Mouse (Mus musculus) heart, postnatal 14 days (tissue): ENCODE data around the gene Aox1. TPM values are rescaled to one million over a fixed set of nuclear protein-coding genes. Genes with fewer than 3 reads are reported as not detected.
A peak's percentile ranks its signal among the peaks of the same experiment; 100 is the strongest.
"Not testable (repeated sequence)": the region's sequence is repeated elsewhere in the genome, so short reads cannot be mapped to it uniquely, and the experiment has no call there.

Source experiments
- DNase-seq, 2 experiments: peaks; one replicate each; pipeline ENCODE4 v3.0.0; 2021 to 2022
- intact Hi-C: fragments of 180-260 bp; cut with DNase I; formaldehyde crosslinking; loops from one replicate; pipeline ENCODE4 v1.15.1; 2025
- long read RNA-seq, 2 experiments: library from polyadenylated mRNA; stranded (forward); transcript quantifications; one replicate each; pipeline ENCODE4 v2.0.0; 2021
- total RNA-seq, 2 experiments: library from RNA; stranded (reverse); gene quantifications; 2 replicates each; pipeline ENCODE4 v1.2.3; 2021

Aox1 gene
- 1 to 10 TPM; 3.9 to 6.5 TPM for total RNA-seq
- long read RNA-seq, experiment 1 = 0 reads
- long read RNA-seq, experiment 2, full-length matches to known transcripts = 1 of 3 reads
- long read RNA-seq, experiment 2, partial matches to known transcripts = 1 of 3 reads
- long read RNA-seq, experiment 2, other reads (novel, unspliced or antisense) = 1 of 3 reads

DNA sequence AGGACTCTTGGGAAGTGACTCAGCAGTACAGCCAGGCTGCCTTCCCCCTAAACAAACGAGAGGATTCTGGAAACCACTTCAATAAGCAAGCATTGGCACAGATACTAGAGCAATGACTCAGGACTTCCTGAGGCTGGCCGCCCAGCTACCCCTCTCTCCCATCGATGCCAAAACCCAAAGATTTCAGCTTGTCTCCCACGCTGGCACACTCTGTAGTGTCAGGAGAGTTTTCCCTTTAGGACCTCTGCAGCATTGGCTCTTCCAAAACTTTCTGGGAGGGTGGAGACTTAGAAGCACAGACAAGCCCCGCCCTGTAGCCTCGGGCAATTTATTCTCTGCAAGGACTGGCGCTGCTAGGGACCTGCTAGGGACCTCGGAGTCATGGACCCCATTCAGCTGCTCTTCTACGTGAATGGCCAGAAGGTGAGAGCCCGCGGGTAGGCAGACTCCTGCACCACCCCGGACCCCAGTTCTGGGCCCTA, at the start of gene Aox1:
Aox1 (plus strand) TSS at position 296 of the 482 bp plus-strand sequence.
- intact Hi-C loops = loop anchor here (5.0 kb wide), 1 partner anchor 602 kb away; no protein-coding TSS in a partner anchor
- DNase-seq = peak; percentile 56 to 64

DNA sequence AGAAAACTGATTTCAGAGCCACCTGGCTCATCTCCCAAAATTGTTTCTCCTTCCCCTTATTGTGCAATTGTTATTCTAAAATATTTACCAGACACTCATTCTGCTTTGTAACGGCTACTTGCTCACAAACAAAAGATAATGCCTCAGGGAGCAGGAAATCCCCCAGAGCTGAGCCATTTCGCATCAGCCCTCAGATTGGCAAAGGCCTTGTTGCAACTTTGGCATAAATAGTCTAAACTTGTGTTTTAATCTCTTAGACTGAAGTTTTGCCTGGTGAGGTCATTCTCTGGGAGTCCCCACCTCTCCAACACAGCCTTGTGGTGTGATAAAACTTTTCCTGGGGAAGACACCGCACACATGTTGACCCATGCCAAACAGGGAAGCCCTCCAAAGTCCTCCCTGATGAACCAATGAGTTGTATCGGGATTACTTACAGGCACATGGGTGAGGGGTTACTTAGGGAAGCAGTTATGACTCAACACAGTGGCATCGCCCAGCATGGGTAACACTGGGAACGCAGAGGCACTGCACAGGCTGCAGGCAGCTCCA, 40.6 kb upstream of the Aox1 start:
- peak; percentile 3 to 21 for DNase-seq
- intact Hi-C loops = no loop called here

DNA sequence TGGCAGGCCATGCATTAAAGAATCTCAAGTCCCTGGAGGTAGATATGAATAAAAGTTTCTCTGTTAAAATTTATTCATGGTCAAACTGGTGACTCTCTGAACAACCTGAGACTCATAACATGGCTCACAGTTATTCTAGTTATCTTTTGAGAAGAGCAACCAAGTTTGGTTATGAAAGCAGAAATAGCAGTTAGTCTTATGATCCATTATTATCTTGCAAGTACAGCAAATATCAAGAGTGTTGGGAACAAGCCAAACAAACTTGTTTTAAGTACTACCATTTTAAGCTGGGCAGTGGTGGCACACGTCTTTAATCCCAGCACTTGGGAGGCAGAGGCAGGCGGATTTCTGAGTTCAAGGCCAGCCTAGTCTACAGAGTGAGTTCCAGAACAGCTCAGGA, 38.5 kb upstream of the Aox1 start:
- DNase-seq = no peak
- intact Hi-C loops = no loop called here

DNA sequence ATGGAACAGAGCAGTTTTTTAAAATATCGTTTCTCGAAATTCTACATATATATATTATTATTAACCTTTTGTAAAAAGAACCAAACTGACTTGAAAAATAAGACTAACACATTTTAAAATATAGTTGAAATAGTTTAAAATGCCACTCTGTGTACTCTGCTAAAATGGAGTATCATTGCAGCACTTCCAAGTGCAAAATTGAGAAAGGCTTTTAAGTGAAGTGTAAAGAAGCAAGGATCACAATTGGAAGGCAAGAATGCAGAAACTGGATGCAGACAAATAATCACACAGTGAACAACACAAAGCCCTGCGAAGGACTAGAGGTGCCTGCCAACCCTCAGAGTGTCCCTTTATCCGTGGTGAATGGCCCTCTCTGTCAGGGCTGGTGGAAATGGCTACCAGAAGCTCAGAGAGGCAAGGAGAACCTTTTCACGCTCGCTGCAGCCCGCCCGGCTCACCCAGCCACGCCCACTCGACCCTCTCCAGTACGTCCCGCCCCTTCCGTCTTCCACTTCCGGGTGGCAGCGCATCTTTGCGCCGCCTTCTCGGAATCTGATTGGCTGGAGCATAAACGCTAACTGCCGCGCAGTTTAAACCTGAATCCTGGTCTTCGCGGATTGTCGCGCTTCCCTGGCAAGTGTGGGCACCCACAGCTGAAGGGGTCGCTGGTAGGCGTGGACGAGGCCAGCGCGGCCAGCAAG, 34.1 kb upstream of the Aox1 start, which contains the start of gene Sgo2a:
Sgo2a (plus strand) TSS at position 540 of the 701 bp plus-strand sequence.
- peak; percentile 91 to 96 for DNase-seq
- intact Hi-C loops = no loop called here

DNA sequence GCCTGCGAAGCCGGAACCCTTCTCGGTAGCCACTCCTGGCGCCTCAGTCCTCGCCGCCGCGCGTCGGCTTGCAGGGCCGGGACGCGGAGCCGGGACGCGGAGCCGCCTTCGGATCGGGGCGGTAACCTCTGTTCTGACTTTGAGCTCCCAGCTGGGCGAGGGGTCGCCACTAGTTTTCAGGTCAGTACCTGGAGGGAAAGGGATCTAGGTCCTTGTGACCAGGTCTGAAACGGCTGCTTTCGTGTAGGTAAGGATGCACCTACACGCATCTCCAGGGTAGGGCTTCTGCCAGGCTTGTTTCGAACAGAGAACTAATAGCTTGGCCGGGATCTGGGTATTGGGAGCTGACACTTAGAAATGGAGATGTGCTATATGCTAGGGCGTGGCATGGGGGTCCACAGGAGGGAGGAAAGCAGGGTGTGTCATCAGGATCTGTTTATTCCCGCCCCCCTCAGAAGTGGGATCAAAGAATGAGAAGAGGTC, 33.6 kb upstream of the Aox1 start:
- intact Hi-C loops = no loop called here
- DNase-seq = no peak

DNA sequence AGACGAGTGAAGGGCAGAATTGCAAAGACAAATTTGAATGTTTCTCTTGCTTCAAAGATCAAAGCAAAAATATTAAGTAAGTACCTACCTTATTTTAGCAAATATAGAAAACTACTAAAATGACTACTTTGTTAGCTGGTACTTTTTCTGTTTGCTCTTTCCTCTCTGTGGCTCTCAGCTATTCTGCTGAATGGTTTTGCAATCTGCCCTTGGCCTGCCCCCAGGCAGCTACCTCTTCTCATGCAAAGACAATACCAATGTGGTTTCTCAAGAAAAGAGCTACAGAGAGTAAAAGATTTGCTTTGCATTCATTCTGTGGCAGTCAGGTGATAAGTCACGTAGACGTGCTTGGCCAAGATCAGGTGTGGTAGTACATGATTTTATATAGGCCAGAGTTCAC, 31.6 kb upstream of the Aox1 start:
- DNase-seq = no peak
- intact Hi-C loops = no loop called here

DNA sequence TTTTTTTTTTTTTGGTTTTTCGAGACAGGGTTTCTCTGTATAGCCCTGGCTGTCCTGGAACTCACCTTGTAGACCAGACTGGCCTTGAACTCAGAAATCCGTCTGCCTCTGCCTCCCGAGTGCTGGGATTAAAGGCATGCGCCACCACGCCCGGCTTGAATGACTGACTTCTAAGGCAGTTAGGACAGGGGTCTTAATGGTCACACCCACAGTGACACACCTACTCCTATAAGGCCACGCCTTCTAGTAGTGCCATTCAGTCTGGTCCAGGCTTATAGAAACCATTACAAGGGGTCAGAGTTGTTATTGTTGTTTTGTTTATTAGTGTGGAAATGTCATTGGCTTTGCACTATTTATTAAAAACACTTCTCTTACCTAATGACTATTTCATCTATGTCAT, 23.3 kb upstream of the Aox1 start:
- DNase-seq, intact Hi-C loops: not testable (repeated sequence)

DNA sequence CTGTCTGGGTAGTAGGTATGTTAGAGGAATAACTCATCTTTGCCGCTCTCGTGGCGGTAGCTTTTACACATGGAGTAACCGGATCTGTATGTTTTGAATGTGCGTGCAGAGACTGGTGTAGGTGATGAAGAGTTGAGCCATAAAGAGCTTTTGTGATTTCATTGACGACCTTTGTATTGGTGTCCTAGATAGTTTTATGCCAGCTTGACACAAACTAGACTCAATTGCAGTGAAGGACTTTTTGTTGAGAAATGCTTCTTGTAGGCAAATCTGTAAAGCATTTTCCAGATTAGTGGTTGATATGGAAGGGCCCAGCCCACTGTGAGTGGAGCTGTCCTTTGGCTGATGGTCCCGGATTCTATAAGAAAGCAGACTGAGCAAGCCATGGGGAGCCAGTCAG, 10.9 kb upstream of the Aox1 start, which contains the start of gene Kctd18:
Kctd18 (minus strand) TSS at position 101 of the 400 bp plus-strand sequence.
- intact Hi-C loops = no loop called here

DNA sequence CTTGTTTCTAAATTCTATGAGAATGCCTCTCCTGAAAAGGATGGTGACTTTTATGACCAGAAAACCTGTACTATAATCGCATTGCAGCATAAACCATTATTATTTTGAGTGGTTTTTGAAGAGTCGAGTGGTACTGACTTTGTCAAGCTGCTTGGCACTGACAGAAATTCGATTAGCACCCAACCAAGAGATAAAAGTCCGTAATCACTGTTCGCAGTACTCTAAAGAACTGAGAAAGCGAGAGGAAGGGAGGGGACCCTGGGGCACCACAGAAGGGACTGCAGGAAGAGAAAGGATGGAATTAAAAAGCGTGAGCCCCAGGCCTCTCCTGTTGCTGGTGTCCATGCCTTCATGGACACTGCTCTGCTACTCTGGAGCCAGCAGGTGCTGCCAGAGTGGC, 2.0 kb upstream of the Aox1 start:
- intact Hi-C loops = no loop called here
- no peak for DNase-seq

More for the DNA sequence above, 10.9 kb upstream of the Aox1 start, which contains the start of gene Kctd18:
- no peak for DNase-seq

DNA sequence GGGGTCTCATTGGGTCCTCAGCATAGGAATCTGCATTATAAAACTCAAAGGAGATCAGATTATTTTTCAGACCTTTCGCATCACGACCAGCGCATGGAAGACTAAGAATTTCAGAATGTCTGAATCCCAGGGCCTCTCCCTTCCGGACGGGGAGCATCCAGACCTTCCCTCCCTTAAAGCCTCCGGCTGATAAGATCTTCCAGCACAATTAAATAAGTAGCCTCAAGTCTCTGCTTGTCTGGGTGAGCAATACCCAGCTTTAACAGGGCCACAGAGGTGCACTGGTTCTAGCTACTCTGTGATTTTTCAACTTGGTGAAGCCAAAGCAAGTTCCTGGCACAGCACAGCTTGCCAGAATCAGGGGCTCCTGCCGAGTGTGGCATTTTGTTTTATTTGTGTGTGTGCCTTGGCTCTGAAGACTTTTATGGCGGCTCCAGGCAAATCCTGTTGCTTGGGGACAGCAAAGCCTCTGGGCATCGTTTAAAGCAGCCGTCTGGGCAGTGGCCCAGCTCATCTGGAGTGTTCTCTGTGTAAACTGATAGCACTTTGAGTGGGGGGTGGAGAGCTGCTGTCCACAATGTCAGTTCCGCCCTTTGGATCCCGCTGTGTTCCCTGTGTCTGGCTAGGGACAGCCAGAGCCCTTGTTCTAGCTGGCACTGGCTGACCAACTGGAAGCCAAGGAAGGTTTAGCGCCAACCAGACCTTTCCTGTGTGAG, 583 bp downstream of the Aox1 start:
- intact Hi-C loops = loop anchor here (5.0 kb wide), 1 partner anchor 603 kb away; no protein-coding TSS in a partner anchor
- DNase-seq = peak; percentile 80 to 86

DNA sequence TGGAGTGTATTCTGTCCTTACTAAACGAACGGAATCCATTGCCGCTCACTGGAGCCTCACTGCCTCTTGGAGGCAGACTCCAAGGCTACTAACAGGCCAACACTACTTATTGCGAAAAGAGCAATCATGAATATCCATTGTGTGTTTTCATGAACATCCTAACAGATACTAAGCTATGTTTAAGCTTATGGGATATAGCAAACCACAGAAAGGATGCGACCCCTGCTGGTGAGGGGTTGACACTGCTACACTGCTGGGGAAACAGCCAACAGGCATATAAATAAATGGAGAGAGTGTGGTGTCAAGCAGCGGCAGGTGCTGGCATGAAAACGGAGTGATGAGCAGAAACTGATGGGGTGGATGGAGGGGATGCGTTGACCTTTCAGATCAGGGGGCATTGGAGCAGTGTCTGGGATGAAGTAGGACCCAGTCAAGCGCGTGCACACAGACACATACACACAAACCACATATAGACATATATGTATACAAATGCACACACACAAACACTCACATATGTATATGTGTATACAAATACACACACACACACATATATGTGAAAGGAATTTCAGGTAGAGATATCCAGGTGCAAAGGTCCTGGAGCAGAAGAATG, 1.5 kb downstream of the Aox1 start:
- peak; percentile 53 to 68 for DNase-seq
- intact Hi-C loops = loop anchor here (5.0 kb wide), 1 partner anchor 604 kb away; no protein-coding TSS in a partner anchor

DNA sequence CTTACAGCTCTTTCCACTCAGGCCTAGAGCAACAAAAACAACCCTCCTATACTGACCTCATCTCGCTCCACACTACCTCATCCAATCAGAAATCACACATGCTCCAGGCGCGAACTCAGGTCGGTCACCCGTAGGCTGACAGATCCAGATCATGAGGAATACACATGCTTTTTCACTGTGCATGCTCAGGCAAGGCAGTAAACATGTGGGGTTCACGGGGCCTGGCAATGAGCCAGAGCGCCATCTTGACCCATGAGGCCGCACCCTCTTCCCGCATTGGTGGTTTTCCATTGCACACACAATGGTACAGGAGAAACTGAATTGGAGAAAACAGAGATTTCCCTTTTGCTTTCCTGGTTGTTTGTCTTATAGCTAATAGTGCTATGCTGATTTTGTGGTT, 7.6 kb downstream of the Aox1 start:
- intact Hi-C loops, DNase-seq: not testable (repeated sequence)

DNA sequence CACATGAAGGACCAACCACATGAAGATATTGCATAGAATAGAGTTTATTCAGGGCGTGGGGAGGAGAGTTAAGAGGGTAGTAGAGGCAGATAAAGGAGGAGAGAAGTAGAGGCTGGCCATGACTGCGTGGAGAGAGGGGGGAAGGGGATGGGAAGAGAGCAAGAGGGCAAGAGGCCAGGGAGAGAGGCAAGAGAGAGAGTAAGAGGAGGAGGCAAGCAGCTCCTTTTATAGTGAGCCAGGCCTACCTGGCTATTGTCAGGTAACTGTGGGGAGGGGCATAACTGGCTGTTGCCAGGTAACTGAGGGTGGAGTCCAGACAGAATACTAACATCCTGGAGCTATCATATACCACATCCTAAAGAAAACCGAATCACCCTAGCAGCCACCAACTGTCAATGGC, 15.3 kb downstream of the Aox1 start:
- DNase-seq = no peak
- intact Hi-C loops = no loop called here

DNA sequence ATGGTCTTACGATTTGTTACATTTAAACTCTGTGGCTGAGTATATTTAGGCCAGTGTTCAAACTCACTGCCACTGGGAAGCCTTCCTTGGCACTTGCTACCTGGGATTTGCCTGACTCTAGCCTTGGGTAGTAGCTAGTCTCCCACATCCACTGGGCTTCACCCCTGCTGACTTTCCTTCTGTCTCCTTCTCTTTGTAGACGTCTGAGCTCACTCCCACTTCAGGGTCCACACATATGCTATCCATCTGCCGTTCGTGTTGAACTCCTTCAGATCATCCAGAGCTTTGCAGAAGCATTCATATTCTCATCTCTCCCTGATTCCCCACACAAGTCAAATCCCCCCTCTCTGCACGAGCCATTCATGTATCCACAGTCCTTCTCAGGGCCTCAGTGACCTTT, 15.8 kb downstream of the Aox1 start:
- DNase-seq = no peak
- intact Hi-C loops = no loop called here

DNA sequence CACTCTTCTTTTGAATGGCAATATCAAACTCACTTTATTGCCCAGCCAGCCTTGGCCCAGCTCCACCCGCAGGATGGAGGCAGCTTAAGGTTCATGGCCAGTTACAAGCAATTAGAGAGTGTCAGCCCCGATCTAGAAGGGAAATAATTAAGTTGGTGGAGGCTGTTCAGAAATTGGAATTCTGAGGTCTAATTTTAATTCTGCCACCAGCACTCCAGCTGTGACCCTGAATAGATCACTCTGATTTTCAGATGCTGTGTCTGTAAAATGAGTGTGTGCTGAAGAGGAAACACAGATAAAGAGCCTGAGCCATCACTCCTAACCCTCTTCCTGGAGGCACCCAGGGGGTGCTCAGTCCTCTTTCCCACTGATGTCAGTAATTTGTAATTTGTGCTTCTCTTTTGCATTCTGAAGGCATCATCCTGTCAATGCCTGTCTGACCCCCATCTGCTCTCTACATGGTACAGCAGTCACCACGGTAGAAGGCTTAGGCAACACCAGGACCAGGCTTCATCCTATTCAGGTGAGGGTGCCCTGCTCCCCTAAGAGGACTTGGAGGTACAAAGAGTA, 17.1 kb downstream of the Aox1 start:
- DNase-seq = no peak

DNA sequence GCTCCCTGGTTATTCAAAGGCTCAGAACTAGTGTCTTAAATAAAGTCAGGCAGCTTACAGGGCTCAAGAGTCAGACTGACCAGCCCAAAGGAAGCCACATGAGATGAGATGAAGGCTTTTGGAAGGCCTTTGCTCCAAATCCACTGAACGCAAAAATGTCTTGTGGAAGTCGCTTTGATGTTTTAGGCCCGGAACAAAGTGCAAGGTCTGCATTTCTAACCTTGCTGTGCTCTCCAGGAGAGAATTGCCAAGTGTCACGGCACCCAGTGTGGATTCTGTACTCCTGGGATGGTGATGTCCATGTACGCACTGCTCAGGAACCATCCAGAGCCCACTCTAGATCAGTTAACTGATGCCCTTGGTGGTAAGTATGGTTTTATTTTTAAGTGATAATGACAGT, 19.4 kb downstream of the Aox1 start:
- intact Hi-C loops = no loop called here
- no peak for DNase-seq

More for the DNA sequence above, 17.1 kb downstream of the Aox1 start:
- intact Hi-C loops = no loop called here

DNA sequence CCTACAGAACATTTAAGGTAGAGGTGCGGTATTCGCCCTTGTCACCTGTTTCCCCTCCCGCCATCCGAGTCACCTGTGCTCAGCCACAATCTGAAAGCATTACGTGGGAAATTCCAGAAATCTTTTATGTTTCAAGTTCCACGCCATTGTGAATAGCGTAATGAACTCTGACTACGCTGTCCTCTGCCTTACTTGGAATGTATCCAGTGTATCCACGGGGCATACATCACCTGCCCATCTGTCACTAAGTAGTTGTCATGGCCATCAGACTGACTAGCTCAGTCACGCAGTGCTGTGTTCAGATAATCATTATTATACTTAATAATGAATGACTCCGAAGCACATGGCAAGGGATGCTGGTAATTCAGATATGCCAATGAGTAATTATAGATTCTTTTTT, 25.9 kb downstream of the Aox1 start:
- intact Hi-C loops = no loop called here
- no peak for DNase-seq

DNA sequence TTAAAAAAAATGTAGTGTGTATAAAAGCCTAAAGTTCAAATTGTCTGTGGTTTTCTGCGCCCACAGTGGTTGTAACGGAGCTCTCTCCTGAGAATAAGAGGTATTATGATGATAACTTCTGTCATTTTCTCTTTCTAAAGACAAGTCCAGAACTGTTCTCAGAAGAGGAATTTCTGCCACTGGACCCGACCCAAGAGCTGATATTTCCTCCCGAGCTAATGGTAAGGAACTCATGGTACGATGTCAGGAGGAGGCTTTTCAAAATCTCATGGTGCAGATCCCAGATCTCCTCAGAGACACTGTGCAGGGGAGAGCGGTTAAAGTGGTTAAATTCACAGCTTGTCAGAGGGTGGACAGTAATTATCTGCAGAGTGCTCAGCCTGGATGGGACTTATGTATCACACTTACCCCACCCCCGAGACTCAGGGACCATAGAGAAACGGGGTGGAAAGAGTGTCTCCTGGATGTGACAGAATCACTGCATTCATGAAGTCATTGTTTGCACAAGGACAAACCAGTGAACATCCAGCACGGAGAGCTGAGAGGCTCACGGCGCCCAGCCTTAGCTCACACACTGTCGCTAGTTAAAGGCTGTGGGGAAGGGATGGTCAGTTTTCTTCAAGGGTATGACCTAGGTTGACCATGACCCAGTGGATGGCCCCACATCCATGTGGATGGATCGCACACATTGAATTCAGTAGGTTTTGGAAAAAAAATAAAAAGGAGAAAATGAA, 26.5 kb downstream of the Aox1 start:
- no peak for DNase-seq
- intact Hi-C loops = no loop called here

DNA sequence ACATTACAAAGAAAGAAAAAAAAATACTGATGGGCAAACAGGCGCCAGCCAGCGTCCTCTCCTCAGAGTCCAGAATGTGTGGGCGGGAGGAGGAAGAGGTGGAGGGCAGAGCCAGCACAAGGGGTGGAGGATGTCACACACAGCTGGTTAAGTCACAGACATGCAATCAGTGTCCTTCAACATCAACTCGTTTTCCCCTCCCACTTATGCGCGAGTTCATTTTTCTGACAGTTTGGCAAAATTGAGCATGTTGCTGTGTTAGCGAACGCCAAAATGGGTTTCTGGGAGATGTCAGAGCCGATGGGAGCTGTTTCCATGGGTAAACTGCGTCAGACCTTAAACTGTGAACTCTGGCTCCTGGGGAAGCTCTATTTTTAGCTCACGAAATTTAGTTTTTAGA, 27.2 kb downstream of the Aox1 start:
- intact Hi-C loops = no loop called here
- peak; percentile 5 to 16 for DNase-seq
